Mouse (Mus musculus) cerebellum, adult 2 months (tissue): ENCODE measurements at regions not wholly inside any gene's neighbourhood (a gene's known extent, or its start where the extent isn't known, plus 50 kb on each side); places are given as distances from the start of the nearest gene placed in this dataset.

Experiments
- CTCF ChIP-seq: fragments of 200-500 bp; IDR thresholded peaks from 2 replicates; pipeline ENCODE4 v1.5.1; 2011; ENCODE audit warnings: low read depth, mild to moderate bottlenecking, control low read depth, low read length, moderate library complexity, borderline replicate concordance; ENCODE audit not compliant: insufficient read depth
- POLR2A ChIP-seq: fragments of 200-500 bp; IDR thresholded peaks from 2 replicates; pipeline ENCODE4 v1.6.1; 2011; ENCODE audit warnings: low read length, control low read depth, borderline replicate concordance; ENCODE audit not compliant: insufficient read depth

DNA sequence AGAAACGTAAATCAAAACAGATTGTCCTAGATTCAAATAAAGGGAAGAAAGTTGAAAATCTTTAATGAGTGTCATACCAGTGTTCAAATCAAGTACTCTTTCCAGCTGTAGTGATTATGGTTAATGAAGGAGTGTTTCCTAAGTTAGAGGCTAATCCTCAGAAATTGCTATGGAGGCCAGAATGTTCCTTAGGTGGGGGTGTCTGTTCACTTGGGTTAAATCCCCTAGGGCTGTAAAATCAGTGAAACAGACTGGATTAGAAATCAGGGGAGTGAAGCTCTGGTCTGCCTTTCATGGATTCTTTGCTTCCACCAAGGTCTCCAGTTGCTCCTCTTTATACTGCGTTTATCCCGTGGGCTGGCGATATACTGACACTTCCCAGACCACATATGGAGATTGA lies 270.7 kb upstream of the 1700056E22Rik start:
- TF ChIP-seq CTCF = no peak
- no peak for TF ChIP-seq POLR2A
